Mouse (Mus musculus): ENCODE data around the gene Apobec3.
"Not testable (repeated sequence)": the region's sequence is repeated elsewhere in the genome, so short reads cannot be mapped to it uniquely, and the experiment has no call there.

Apobec3 gene

DNA sequence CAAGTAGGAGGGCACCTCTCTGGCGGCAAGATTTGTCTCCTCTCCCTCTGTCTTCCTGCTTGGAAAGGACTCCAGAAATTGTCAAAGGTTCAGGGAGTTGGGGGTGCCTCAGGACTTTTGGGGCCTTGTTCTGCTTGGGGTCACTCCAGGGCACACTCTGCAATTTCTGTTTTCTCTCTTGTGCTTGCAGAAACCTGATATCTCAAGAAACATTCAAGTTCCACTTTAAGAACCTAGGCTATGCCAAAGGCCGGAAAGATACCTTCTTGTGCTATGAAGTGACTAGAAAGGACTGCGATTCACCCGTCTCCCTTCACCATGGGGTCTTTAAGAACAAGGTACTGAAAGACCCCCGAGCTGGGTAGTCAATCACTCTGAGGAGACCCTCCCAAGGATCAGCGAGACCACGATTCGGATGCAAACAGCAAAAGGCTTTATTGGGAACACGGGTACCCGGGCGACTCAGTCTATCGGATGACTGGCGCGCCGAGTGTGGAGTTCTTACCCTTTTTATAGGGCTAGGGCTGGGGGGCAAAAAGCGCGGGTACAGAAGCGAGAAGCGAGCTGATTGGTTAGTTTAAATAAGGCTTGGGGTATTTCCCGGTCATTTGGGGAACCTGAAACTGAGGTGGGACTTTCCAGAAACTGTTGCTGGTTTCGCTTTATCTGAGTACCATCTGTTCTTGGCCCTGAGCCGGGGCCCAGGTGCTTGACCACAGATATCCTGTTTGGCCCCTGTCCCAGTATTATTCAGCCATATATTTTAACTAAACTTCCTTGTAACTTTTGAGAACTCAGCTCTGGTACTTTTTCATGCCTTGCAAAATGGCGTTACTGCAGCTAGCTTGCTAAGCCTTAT lies 4.0 kb downstream of the Apobec3 start:
- DNase-seq (ENCODE audit: low read depth, low spot score) = not testable (repeated sequence)

DNA sequence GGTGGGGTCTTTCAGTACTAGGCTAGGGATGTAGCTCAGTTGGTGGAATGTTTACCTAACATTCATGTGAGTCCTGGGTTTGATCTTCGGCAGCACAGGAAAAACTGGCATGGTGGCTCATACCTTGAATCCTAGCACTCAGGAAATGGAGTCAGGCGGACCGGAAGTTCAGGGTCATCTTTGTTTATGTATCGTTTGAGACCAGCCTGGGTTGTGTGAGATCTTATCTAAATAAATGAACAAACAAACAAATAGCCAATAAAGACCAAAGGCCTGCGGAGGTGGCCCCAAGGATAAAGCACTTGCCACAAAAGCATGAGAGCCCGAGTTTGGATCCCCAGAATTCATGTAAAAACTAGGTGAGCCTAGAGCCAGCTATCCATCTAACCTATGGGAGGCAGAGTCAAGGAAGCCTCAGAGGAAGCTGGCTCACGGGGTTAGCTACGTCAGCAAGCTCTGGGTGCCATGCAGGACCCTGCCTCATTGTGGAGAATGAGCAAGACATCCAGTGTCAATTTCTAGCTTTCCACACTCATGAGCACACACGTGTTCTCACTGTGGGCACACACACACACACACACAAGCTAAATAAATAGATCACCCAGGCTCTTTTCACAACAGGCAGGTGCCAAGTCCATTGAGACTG lies 4.7 kb downstream of the Apobec3 start:
- DNase-seq (ENCODE audit: low read depth, low spot score) = no peak

DNA sequence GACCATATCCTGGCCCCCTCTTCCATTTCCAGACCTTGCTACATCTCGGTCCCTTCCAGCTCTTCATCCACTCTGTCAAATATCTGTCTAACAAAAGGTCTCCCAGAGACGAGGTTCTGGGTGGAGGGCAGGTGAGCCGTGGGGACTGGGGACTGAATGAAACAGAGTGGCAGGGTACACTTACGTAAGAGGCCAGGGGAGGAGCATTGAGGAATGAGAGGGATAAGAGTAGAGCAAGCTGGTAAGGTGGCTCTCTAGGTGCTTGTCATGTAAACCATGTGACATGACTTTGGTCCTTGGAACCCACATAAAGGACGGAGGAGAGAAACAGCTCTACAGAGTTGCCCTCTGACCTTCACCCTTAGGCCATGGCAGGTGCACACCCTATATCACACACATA lies 7.5 kb downstream of the Apobec3 start:
- DNase-seq (ENCODE audit: low read depth, low spot score) = no peak

DNA sequence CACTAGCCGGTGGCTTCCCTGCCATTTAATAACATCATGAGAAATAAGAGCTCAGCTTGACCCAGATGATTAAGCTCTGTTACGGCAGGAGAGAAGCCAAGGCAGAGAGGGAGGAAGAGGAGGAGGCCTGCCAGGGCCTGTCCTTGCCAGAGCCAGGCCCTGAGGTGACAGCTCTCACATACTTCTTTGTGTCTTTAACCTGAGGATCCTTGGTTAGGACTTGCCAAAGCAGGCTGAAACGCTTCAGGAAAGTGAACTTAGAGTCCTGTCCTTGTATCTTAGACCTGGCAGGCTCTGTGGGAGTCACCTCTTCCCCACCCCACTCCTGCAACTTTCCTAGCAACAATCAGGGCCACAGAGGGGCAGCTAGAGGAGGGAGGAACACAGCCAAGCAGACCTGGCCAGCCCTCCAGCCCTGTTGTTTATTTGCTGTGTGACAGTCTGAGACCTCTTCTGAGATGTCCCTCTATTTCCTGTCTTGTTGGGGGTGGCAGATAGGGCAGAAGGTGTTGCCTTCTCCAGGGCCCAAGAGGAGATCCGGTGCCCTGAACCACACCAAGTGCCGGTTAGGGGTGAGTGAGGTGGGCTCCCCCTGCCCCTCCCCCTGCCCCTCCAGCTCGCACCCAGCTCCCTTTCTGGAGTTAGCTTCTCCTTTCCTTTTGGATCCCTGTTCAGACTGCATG lies 8.5 kb downstream of the Apobec3 start:
- DNase-seq (ENCODE audit: low read depth, low spot score) = no peak

DNA sequence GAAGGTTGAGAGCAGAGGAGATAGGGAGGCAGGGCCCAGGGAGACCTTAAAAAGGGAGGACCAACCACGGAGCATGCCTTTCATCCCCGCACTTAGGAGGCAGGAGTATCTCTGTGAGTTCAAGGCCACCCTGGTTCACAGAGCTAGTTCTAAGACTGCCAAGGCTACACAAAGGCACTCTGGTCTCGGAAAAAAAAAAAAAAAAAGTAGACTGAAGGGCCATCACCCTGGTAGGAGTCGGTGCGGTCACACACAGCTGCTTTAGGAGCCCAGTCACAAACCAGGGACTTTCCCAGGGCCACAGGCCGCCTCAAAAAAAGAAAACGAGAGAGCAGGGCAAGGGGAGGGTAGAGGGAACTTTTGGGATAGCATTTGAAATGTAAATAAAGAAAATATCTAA lies 9.3 kb downstream of the Apobec3 start:
- peak; percentile 72 for DNase-seq (ENCODE audit: low read depth, low spot score)

DNA sequence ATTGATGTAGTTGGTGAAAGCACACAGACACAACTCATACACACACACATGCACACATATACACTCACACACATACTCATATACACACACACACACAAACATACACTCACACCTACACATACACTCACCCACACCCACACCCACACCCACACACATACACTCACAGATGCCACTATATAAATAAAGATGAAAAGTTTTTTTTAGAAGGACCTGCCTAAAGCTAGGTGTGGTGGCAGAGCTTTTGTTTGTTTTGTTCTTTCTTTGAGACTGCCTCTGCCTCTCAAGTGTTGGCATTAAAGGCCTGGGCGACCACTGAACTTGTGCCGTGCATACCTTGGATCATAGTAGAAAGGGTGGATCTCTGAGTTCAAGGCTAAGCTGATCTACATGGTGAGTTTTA lies 9.9 kb downstream of the Apobec3 start:
- DNase-seq (ENCODE audit: low read depth, low spot score) = no peak

DNA sequence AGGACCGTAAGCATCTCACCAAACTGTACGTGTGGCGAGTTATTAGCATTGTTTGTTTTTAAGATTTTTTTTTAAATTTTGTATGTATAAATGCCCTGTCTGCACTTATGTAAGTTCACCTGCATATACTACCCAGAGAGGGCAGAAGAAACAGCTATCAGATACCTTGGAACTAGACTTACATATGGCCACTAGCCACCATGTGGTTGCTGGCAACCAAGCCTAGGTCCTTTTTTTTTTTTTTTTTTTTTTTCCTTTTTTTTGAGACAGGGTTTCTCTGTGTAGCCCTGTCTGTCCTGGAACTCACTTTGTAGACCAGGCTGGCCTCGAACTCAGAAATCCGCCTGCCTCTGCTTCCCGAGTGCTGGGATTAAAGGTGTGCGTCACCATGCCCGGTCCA lies 11.6 kb downstream of the Apobec3 start:
- DNase-seq (ENCODE audit: low read depth, low spot score) = not testable (repeated sequence)

DNA sequence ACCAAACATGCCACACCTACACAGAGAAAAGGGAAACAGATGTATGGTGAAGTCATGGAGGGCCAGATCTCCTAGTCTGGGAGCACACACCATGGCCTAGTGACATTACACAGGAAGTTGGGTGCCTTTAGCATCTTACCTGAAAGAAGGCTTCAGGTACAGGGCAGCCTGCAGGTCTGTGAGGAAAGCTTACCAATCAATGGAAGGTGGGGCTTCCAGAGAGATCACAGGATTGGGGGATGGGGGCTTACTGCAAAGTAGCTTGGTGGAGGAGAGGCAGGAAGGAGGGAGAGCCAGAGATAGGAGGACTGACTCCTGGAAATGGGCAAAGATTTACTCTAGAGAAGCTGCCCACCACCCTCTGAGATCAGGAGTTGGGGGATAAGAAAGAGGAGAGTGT lies 12.5 kb downstream of the Apobec3 start:
- DNase-seq (ENCODE audit: low read depth, low spot score) = no peak

DNA sequence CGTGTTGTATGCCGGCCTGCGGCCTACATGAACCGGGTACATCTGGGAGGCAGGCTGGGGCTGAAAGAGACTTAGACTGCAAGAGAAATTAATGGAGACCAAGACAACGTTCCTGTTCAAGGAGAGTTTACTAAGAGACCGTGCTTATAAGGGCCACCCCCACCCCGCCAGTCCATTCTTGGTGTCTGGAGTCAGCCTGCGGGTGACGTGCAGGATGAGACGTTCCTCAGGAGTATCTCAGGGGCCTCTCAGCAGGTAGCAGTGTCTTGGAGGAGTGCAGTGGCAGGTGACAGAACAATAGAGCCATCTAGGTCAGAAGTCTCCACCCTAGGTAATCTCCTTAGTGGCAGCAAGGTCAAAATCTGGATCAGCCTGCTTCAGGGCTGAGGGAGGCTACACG lies 13.2 kb downstream of the Apobec3 start:
- DNase-seq (ENCODE audit: low read depth, low spot score) = peak; percentile 80

DNA sequence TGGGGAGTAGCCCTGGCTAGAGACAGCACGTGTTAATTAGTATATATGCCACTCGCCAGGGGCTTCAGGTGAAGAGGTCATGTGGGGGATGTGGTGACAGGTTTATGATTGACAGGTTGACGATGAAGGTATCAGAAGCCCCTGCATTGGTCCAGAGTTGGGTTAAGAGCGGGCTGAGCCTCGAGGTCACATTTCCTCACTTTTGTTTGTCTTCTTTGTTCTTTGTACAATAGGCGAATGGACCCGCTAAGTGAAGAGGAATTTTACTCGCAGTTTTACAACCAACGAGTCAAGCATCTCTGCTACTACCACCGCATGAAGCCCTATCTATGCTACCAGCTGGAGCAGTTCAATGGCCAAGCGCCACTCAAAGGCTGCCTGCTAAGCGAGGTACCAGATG lies 13.8 kb downstream of the Apobec3 start:
- DNase-seq (ENCODE audit: low read depth, low spot score) = peak; percentile 83

DNA sequence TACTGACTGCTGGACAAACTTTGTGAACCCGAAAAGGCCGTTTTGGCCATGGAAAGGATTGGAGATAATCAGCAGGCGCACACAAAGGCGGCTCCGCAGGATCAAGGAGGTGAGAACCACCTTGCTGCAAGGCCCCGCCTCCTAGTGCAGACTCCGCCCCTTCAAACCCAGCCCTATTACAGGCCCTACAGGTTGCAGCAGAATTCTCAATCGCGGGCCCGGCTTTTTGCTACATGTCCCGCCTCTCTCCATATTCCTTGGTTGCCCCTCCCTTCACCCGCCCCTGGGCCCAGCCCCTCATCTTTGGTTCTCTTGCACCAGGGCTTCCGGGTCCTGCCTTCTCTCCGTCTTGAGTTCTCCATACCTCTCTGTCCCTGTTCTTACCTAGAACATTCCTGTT lies 15.4 kb downstream of the Apobec3 start:
- DNase-seq (ENCODE audit: low read depth, low spot score) = peak; percentile 95

DNA sequence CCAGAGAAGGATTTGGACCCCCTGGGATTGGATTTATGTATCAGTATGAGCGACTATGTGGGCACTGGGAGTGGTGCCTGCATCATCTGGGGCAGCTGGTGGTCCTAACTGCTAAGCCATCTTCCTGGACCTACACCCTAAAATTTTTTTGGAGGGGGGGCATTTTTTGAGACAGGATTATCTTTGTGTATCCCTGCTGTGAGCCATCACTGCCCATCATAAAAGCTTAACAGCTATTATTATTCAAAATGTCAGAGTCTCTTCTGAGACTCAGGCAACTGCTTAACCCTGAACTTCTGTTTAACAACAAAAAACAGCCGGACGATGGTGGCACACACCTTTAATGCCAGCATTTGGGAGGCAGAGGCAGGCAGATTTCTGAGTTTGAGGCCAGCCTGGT lies 17.5 kb downstream of the Apobec3 start:
- peak; percentile 62 for DNase-seq (ENCODE audit: low read depth, low spot score)

DNA sequence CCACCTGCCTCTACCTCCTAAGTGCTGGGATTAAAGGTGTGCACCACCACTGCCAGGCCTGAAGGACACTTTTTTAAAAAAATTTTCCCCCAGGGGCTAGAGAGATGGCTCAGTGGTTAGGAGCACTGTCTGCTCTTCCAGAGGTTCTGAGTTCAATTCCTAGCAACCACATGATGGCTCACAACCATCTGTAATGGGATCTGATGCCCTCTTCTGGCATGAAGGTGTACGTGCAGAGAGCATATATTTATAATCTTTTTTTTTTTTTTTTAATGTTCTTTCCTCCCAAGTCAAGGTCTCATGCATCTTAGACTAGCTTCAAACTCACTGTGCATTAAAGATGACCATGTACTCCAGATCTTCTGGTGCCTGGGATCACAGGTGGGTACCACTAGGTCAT lies 19.4 kb downstream of the Apobec3 start:
- DNase-seq (ENCODE audit: low read depth, low spot score) = not testable (repeated sequence)

DNA sequence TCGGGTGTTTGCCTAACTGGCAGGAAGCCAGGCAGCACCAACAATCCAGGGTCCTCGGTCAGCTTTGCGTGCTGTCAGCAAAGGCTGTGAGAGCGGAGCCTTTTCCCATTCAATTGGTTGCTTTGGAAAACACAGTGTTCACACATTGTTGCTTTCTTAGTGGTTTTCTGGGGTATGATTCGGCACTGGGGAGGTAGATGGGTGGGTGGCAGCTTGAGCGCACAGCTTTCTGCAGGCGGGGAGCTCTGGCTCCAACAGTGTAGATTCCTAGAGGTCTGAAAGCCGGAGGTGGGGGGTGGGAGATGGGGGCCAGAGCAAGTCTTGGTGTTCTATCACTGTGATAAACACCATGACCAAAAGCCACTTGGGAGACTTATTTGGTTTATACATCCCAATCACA lies 19.9 kb downstream of the Apobec3 start:
- DNase-seq (ENCODE audit: low read depth, low spot score) = no peak

DNA sequence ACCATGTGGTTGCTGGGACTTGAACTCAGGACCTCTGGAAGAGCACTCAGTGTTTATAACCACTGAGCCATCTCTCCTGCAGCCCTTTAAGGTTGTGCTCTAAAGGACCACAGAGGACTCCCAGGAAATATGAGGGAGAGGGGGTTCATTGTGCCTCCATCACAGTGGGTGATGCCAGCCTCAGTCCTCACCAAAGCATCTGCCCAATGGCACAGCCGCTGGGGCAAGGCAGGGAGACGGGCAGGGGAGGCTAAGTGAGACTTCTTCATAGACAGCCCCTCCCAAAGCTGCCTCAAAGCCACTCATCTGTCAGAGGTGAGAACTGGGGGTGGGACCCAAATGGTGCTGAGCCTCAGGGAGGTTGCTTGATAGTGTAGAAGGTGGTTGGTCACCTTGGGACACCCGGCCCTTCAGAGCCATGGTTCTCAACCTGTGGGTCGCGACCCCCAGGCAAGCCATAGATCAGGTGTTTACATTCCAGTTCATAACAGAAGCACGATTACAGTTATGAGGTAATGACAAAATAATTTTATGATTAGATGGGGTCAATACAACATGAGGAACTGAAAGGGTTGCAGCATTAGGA lies 22.4 kb downstream of the Apobec3 start:
- DNase-seq (ENCODE audit: low read depth, low spot score) = no peak

DNA sequence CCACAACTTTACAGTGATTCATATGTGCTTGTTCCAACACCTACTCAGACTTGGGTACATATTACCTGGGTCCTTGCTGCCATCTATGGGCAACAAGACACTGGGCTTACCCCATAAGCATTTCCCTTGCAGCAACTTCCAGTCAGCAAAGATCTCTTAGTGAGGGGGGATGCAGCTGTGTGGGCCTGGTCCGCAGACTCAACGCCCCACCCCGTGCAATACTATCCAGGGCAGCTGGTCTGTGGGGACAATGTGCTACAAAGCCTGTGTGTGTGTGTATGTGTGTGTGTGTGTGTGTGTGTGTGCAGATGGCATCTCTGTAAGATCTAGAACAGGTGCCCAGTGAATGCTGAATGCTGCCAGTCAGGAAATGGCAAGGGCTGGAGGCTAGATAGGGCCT lies 22.9 kb downstream of the Apobec3 start:
- DNase-seq (ENCODE audit: low read depth, low spot score) = no peak

DNA sequence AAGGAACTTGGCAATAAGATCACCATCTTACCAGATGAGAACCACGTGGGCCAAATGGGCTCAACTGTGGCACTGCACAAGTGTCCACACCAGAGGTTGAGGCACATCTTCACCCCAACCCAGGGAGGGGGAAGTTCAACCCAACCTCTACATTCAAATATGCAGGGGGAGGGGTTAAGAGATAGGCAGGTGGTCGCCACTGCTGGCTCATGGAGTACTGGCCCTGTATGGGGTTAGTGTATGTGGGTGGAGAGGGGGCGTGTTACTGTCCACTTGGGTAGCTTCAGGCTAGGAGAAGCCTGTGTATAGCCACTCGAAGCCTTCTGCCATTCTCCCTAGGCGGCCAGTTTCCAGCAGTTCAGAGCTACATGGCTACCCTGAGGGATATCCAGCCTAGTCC lies 24.7 kb downstream of the Apobec3 start:
- no peak for DNase-seq (ENCODE audit: low read depth, low spot score)

DNA sequence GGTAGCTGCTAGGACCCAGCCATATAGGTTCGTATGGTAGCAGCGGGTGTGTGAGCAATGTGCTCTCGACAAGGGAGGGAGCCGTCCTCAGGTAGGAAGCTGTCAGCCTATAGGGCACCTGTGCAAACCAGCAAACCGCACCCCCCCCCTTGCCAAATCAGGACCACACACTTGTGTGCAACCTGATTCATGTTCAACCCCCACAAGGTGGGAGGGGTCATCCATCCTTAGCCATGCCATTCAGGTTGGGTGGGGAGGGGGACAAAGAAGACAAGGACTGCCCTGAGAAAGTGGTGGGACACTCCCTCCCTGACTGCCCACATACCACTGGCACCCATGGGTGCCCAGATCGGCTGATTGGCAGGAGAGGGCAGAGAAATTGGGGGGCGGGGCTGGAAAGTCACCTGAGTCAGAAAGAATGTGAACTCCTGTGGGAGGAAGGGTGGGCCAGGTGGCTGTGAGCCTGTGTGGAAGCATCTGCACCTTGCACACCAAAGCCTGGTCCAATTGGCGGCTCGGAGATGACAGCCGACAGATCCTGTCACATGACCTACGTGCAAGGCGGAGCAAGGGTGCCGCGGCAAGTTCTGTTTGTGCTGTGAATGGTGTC lies 25.8 kb downstream of the Apobec3 start:
- DNase-seq (ENCODE audit: low read depth, low spot score) = no peak

DNA sequence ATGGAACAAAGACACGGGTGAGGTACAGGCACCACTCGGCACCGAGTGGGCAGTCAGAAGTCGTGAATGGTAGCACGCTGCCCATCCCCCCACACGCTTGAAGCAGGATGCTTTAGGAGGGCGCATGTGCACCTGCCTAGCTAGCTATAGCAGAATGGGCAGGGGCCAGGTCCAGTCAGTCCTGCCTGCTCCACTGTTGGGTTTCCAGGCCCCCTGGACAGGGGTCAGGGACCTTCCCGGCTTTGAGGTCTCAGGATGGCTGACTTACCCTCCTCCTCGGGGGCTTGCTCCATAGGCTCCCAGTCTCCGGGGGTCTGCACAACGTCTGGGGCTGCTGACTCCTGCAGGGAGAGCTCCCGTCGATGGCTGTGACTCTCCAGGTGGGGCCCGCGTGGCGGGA lies 27.0 kb downstream of the Apobec3 start:
- DNase-seq (ENCODE audit: low read depth, low spot score) = no peak

DNA sequence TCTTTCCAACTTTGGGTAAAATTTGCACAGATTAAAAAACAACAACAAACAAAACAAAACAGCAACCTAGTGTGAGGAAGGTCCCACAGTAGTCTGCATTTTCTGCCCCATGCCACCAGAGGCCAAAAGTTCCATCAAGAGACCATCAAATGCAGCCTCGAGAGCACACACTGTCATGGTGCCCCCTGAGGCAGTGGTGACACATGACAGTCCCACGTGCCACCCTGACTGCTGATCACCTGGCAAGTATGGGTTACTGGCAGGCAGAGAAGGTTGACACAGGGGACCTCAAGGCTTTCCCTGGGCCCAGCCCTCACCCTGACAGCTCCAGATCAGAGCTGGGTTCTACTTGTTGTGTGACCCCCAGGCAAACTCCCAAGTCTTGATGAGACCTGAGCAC lies 28.3 kb downstream of the Apobec3 start:
- no peak for DNase-seq (ENCODE audit: low read depth, low spot score)

DNA sequence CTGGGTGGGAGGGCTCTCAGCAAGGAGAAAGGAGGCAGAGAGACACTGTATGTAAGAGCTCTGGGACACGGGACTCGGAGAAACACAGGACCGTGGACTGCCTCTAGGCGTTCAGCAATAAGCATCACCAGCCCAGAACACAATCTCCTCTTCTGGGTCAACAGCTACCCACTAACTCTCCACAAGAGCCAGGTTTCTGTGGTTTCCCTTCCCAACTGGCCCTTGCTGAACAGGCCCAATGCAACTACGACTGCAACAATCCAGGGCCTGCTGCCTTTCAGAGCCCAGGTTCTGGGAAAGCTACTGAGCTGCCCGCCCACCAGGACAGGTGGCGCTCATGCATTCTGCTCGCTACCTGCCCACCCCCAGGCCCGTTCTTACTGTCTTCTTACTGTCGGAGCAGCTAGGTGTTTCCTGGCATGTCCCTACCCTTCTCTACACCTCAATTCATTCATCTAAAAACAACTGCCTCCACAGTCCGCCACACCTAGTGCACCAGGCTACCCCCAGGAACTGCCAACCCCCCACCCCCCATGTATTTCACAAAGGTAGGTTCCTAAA lies 35.5 kb downstream of the Apobec3 start:
- DNase-seq (ENCODE audit: low read depth, low spot score) = no peak
